Mouse (Mus musculus): ENCODE measurements around the gene Ccdc91. TPM values are rescaled to one million over a fixed set of nuclear protein-coding genes. Genes with fewer than 3 reads are reported as not detected.

Ccdc91 gene
- polyA plus RNA-seq, 1 experiment, result 1,093 TPM

- H3K27ac ChIP-seq (ENCODE audit: control insufficient read depth, insufficient read depth, low read depth, low read length), result no peak overlapping the region
- TF ChIP-seq POLR2A (IDR thresholded peaks at IDR 0.05; ENCODE audit: control insufficient read depth, low read depth, low read length) (no peak), CTCF (IDR thresholded peaks at IDR 0.05; ENCODE audit: control insufficient read depth, insufficient read depth, insufficient replicate concordance, low read depth, low read length) (no peak)
- no peaks in the 10 kb centered on the region for H3K4me1 ChIP-seq (ENCODE audit: control insufficient read depth, insufficient read depth, low read length)
- H3K36me3 ChIP-seq (ENCODE audit: control insufficient read depth, insufficient read depth, low read length), result no peaks in the 10 kb centered on the region; the same call in 1 of the 2 replicates
- H3K4me3 ChIP-seq (ENCODE audit: control insufficient read depth, low read depth, low read length), result no peak overlapping the region
- H3K27me3 ChIP-seq (ENCODE audit: control insufficient read depth, insufficient read depth, low read length), result no peaks in the 10 kb centered on the region
These were observed 59.3 kb downstream of the Ccdc91 start for GRCm38 (mm10) chr6:147534971-147535370.

- Histone ChIP-seq H3K36me3 (ENCODE audit: control insufficient read depth, insufficient read depth, low read length) (no peaks in the 10 kb centered on the region; the same call in 1 of the 2 replicates), H3K27ac (ENCODE audit: control insufficient read depth, insufficient read depth, low read depth, low read length) (no peak overlapping the region), H3K4me3 (ENCODE audit: control insufficient read depth, low read depth, low read length) (no peak overlapping the region), H3K27me3 (ENCODE audit: control insufficient read depth, insufficient read depth, low read length) (no peaks in the 10 kb centered on the region), H3K4me1 (ENCODE audit: control insufficient read depth, insufficient read depth, low read length) (no peaks in the 10 kb centered on the region)
- TF ChIP-seq CTCF (IDR thresholded peaks at IDR 0.05; ENCODE audit: control insufficient read depth, insufficient read depth, insufficient replicate concordance, low read depth, low read length), result no peak
- no peak for TF ChIP-seq POLR2A (IDR thresholded peaks at IDR 0.05; ENCODE audit: control insufficient read depth, low read depth, low read length)
These were observed 62.6 kb downstream of the Ccdc91 start for GRCm38 (mm10) chr6:147538236-147538635.

GRCm38 (mm10) chr6:147539056-147539600 lies 63.5 kb downstream of the Ccdc91 start:
- TF ChIP-seq CTCF (IDR thresholded peaks at IDR 0.05; ENCODE audit: control insufficient read depth, insufficient read depth, insufficient replicate concordance, low read depth, low read length) (no peak), POLR2A (IDR thresholded peaks at IDR 0.05; ENCODE audit: control insufficient read depth, low read depth, low read length) (no peak)
- no peaks in the 10 kb centered on the region; the same call in 1 of the 2 replicates for H3K36me3 ChIP-seq (ENCODE audit: control insufficient read depth, insufficient read depth, low read length)

GRCm38 (mm10) chr6:147540942-147541341 lies 65.3 kb downstream of the Ccdc91 start:
- TF ChIP-seq CTCF (IDR thresholded peaks at IDR 0.05; ENCODE audit: control insufficient read depth, insufficient read depth, insufficient replicate concordance, low read depth, low read length) (no peak), POLR2A (IDR thresholded peaks at IDR 0.05; ENCODE audit: control insufficient read depth, low read depth, low read length) (no peak)

More at GRCm38 (mm10) chr6:147539056-147539600, 63.5 kb downstream of the Ccdc91 start:
- Histone ChIP-seq H3K4me1 (ENCODE audit: control insufficient read depth, insufficient read depth, low read length) (no peaks in the 10 kb centered on the region), H3K4me3 (ENCODE audit: control insufficient read depth, low read depth, low read length) (peak overlapping the region; percentile 49; the same call in 1 of the 2 replicates), H3K27me3 (ENCODE audit: control insufficient read depth, insufficient read depth, low read length) (no peaks in the 10 kb centered on the region), H3K27ac (ENCODE audit: control insufficient read depth, insufficient read depth, low read depth, low read length) (no peak overlapping the region; the same call in 1 of the 2 replicates)

GRCm38 (mm10) chr6:147555591-147555990 lies 80.0 kb downstream of the Ccdc91 start:
- TF ChIP-seq POLR2A (IDR thresholded peaks at IDR 0.05; ENCODE audit: control insufficient read depth, low read depth, low read length), result no peak
- TF ChIP-seq CTCF (IDR thresholded peaks at IDR 0.05; ENCODE audit: control insufficient read depth, insufficient read depth, insufficient replicate concordance, low read depth, low read length), result no peak
- no peaks in the 10 kb centered on the region for H3K4me1 ChIP-seq (ENCODE audit: control insufficient read depth, insufficient read depth, low read length)
- no peak overlapping the region for H3K27ac ChIP-seq (ENCODE audit: control insufficient read depth, insufficient read depth, low read depth, low read length)
- H3K36me3 ChIP-seq (ENCODE audit: control insufficient read depth, insufficient read depth, low read length), result no peaks in the 10 kb centered on the region
- H3K27me3 ChIP-seq (ENCODE audit: control insufficient read depth, insufficient read depth, low read length), result no peaks in the 10 kb centered on the region
- H3K4me3 ChIP-seq (ENCODE audit: control insufficient read depth, low read depth, low read length), result no peak overlapping the region

More at GRCm38 (mm10) chr6:147540942-147541341, 65.3 kb downstream of the Ccdc91 start:
- no peaks in the 10 kb centered on the region for H3K27me3 ChIP-seq (ENCODE audit: control insufficient read depth, insufficient read depth, low read length)
- H3K4me3 ChIP-seq (ENCODE audit: control insufficient read depth, low read depth, low read length), result no peak overlapping the region
- no peaks in the 10 kb centered on the region; the same call in 1 of the 2 replicates for H3K36me3 ChIP-seq (ENCODE audit: control insufficient read depth, insufficient read depth, low read length)
- no peaks in the 10 kb centered on the region for H3K4me1 ChIP-seq (ENCODE audit: control insufficient read depth, insufficient read depth, low read length)
- no peak overlapping the region for H3K27ac ChIP-seq (ENCODE audit: control insufficient read depth, insufficient read depth, low read depth, low read length)

- no peak for TF ChIP-seq POLR2A (IDR thresholded peaks at IDR 0.05; ENCODE audit: control insufficient read depth, low read depth, low read length)
- TF ChIP-seq CTCF (IDR thresholded peaks at IDR 0.05; ENCODE audit: control insufficient read depth, insufficient read depth, insufficient replicate concordance, low read depth, low read length), result no peak
- Histone ChIP-seq H3K4me3 (ENCODE audit: control insufficient read depth, low read depth, low read length) (no peak overlapping the region), H3K4me1 (ENCODE audit: control insufficient read depth, insufficient read depth, low read length) (no peaks in the 10 kb centered on the region), H3K27me3 (ENCODE audit: control insufficient read depth, insufficient read depth, low read length) (no peaks in the 10 kb centered on the region), H3K36me3 (ENCODE audit: control insufficient read depth, insufficient read depth, low read length) (no peaks in the 10 kb centered on the region), H3K27ac (ENCODE audit: control insufficient read depth, insufficient read depth, low read depth, low read length) (no peak overlapping the region)
These were observed 83.7 kb downstream of the Ccdc91 start for GRCm38 (mm10) chr6:147559316-147559715.

GRCm38 (mm10) chr6:147560436-147560835 lies 84.8 kb downstream of the Ccdc91 start:
- no peak overlapping the region for H3K27ac ChIP-seq (ENCODE audit: control insufficient read depth, insufficient read depth, low read depth, low read length)
- no peaks in the 10 kb centered on the region for H3K36me3 ChIP-seq (ENCODE audit: control insufficient read depth, insufficient read depth, low read length)
- no peaks in the 10 kb centered on the region for H3K27me3 ChIP-seq (ENCODE audit: control insufficient read depth, insufficient read depth, low read length)
- H3K4me3 ChIP-seq (ENCODE audit: control insufficient read depth, low read depth, low read length), result no peak overlapping the region
- TF ChIP-seq POLR2A (IDR thresholded peaks at IDR 0.05; ENCODE audit: control insufficient read depth, low read depth, low read length) (no peak), CTCF (IDR thresholded peaks at IDR 0.05; ENCODE audit: control insufficient read depth, insufficient read depth, insufficient replicate concordance, low read depth, low read length) (no peak)
- H3K4me1 ChIP-seq (ENCODE audit: control insufficient read depth, insufficient read depth, low read length), result no peaks in the 10 kb centered on the region
